Comparison of ENCODE assay signal across 7 mouse cellular contexts in genomic region chr15:91709207-91710130, GRCm38 (mm10). TPM values are rescaled to one million over a fixed set of nuclear protein-coding genes. Genes with fewer than 3 reads are reported as not detected.
DNase-seq lines count a peak whose midpoint lies in the region; ATAC-seq lines count a peak whose summit lies in the region.

No protein-coding gene starts in this region.

- H3K27me3 ChIP-seq in embryonic facial prominence, embryonic 11.5 days (ENCODE audit: control insufficient read depth, insufficient read depth, low read length) = no peaks in the 10 kb centered on the region
- H3K27me3 ChIP-seq in hindbrain, embryonic 11.5 days (ENCODE audit: control insufficient read depth, insufficient read depth, low read length) = no peaks in the 10 kb centered on the region
- H3K27me3 ChIP-seq in midbrain, embryonic 16.5 days (ENCODE audit: control insufficient read depth, insufficient read depth, low read depth, low read length) = no peaks in the 10 kb centered on the region

- intact Hi-C loops in left cerebral cortex, postnatal 4 days (cut with DNase I) = no loop called here

- H3K9ac ChIP-seq in embryonic facial prominence, embryonic 11.5 days (replicated peaks; ENCODE audit: low read length) = no peak overlapping the region
- no peak overlapping the region for H3K9ac ChIP-seq in hindbrain, embryonic 11.5 days (ENCODE audit: low read depth, low read length)
- H3K9ac ChIP-seq in midbrain, embryonic 16.5 days (ENCODE audit: low read depth, low read length) = peak overlapping the region; percentile 26; the same call in 1 of the 2 replicates

- peak overlapping the region; percentile 32 for H3K4me2 ChIP-seq in embryonic facial prominence, embryonic 11.5 days (ENCODE audit: low read depth, low read length)
- H3K4me2 ChIP-seq in hindbrain, embryonic 11.5 days (replicated peaks; ENCODE audit: low read depth, low read length) = peak overlapping the region; percentile 46
- peak overlapping the region; percentile 47 for H3K4me2 ChIP-seq in midbrain, embryonic 16.5 days (ENCODE audit: low read length)

- H3K36me3 ChIP-seq in embryonic facial prominence, embryonic 11.5 days (replicated peaks; ENCODE audit: control insufficient read depth, insufficient read depth, low read depth, low read length) = no peaks in the 10 kb centered on the region
- no peaks in the 10 kb centered on the region for H3K36me3 ChIP-seq in hindbrain, embryonic 11.5 days (ENCODE audit: control insufficient read depth, insufficient read depth, low read length)
- H3K36me3 ChIP-seq in midbrain, embryonic 16.5 days (ENCODE audit: control insufficient read depth, insufficient read depth, low read length) = no peaks in the 10 kb centered on the region

- peak overlapping the region; percentile 14; the same call in 1 of the 2 replicates for H3K4me3 ChIP-seq in embryonic facial prominence, embryonic 11.5 days (ENCODE audit: low read depth, low read length)
- peak overlapping the region; percentile 10 for H3K4me3 ChIP-seq in hindbrain, embryonic 11.5 days (ENCODE audit: low read depth, low read length)
- H3K4me3 ChIP-seq in midbrain, embryonic 16.5 days (ENCODE audit: low read depth, low read length) = peak overlapping the region; percentile 28

- no peaks in the 10 kb centered on the region for H3K4me1 ChIP-seq in embryonic facial prominence, embryonic 11.5 days (ENCODE audit: control insufficient read depth, insufficient read depth, low read length)
- H3K4me1 ChIP-seq in hindbrain, embryonic 11.5 days (replicated peaks; ENCODE audit: control insufficient read depth, insufficient read depth, low read length) = no peaks in the 10 kb centered on the region
- 0 out of 2 replicates have a peak, but pooled peaks cover 4% of the 10 kb centered on the region for H3K4me1 ChIP-seq in midbrain, embryonic 16.5 days (ENCODE audit: control insufficient read depth, insufficient read depth, low read length)

- peak; percentile 20 to 23 for DNase-seq in left cerebral cortex, adult 18-20 months (ENCODE audit: low spot score in 2 of 2)
- no peak for DNase-seq in left cerebral cortex, postnatal 4 days
- DNase-seq in embryonic facial prominence, embryonic 11.5 days (ENCODE audit: low spot score) = peak; percentile 56
- peak; percentile 39 for DNase-seq in hindbrain, embryonic 11.5 days (ENCODE audit: low spot score)
- no peak for DNase-seq in thymus, postnatal 14 days
- DNase-seq in urinary bladder, adult 2 months (ENCODE audit: low spot score) = no peak

- H3K27ac ChIP-seq in embryonic facial prominence, embryonic 11.5 days (replicated peaks; ENCODE audit: low read depth, low read length) = no peak overlapping the region
- H3K27ac ChIP-seq in hindbrain, embryonic 11.5 days (ENCODE audit: low read depth, low read length) = no peak overlapping the region
- H3K27ac ChIP-seq in midbrain, embryonic 16.5 days (ENCODE audit: low read length) = no peak overlapping the region

- no peaks in the 10 kb centered on the region for H3K9me3 ChIP-seq in embryonic facial prominence, embryonic 11.5 days (replicated peaks; ENCODE audit: control insufficient read depth, low read length)
- H3K9me3 ChIP-seq in hindbrain, embryonic 11.5 days (ENCODE audit: control insufficient read depth, low read length) = no peaks in the 10 kb centered on the region
- H3K9me3 ChIP-seq in midbrain, embryonic 16.5 days (replicated peaks; ENCODE audit: control insufficient read depth, low read length, poor library complexity, severe bottlenecking) = no peaks in the 10 kb centered on the region

- 26% methylated on average over 29 of the region's 29 CpGs for WGBS in embryonic facial prominence, embryonic 11.5 days
- 31% methylated on average over 29 of the region's 29 CpGs for WGBS in hindbrain, embryonic 11.5 days
- 26% methylated on average over 29 of the region's 29 CpGs for WGBS in midbrain, embryonic 16.5 days

- ATAC-seq in embryonic facial prominence, embryonic 11.5 days (replicated peaks; ENCODE audit: insufficient number of reproducible peaks, low FRiP score, low TSS enrichment, low read depth) = no peak
- ATAC-seq in hindbrain, embryonic 11.5 days (ENCODE audit: low FRiP score) = peak; percentile 59
- peak; percentile 17; the same call in 1 of the 2 replicates for ATAC-seq in midbrain, embryonic 16.5 days

RNA-seq across cellular contexts. Expression of gene Lrrk2, which starts 36.5 kb away (rescaled TPM):
- total RNA-seq in left cerebral cortex, adult 18-20 months (2021) = 10 to 100 TPM; 61.0 to 62.5 TPM
- 1 to 10 TPM; 6.1 to 8.1 TPM for total RNA-seq in left cerebral cortex, postnatal 4 days (2021)
- 2.9 and 4.1 TPM in 2 replicates for polyA plus RNA-seq in embryonic facial prominence, embryonic 11.5 days (2014; fragmentation: Nextera tagmentation; extraction: Ambion mirVana)
- 3.4 and 4.7 TPM in 2 replicates for polyA plus RNA-seq in hindbrain, embryonic 11.5 days (2014; fragmentation: Nextera tagmentation; extraction: Ambion mirVana)
- 1.5 and 1.6 TPM in 2 replicates for polyA plus RNA-seq in midbrain, embryonic 16.5 days (2015; fragmentation: Nextera tagmentation; extraction: Ambion mirVana)
- polyA plus RNA-seq in urinary bladder, adult 2 months (2012; rRNA removed) = 10.4 TPM in 2 replicates

Comparison
In these comparisons a context has a peak if more than half of its experiments do, and no peak if none do; other contexts are left out.
1. DNase-seq: peak in left cerebral cortex, adult 18-20 months (2 of 2), embryonic facial prominence, embryonic 11.5 days (single experiment) and hindbrain, embryonic 11.5 days (single experiment); none in left cerebral cortex, postnatal 4 days (single experiment), thymus, postnatal 14 days (single experiment) and urinary bladder, adult 2 months (single experiment).
2. Peak in every context shown above with its lines, with median percentiles within 50 percentile points of each other: H3K4me2 ChIP-seq and H3K4me3 ChIP-seq.